Mouse (Mus musculus) hematopoietic stem cell, adult 5-6 weeks (primary cell): ENCODE data around the gene Dusp14. TPM values are rescaled to one million over a fixed set of nuclear protein-coding genes. Genes with fewer than 3 reads are reported as not detected.

Experiments used
- ATAC-seq, 2 experiments: fragments of 125-278 bp in 1 of 2; replicated peaks in 1 of 2; 2 replicates each; pipeline ENCODE4 v1.8.0; 2016 to 2017; ENCODE audit warnings: inconsistent platforms in 2 of 2, mild to moderate bottlenecking in 2 of 2, moderate number of reproducible peaks in 2 of 2, low read depth in 1 of 2, moderate TSS enrichment in 1 of 2; ENCODE audit not compliant: low FRiP score in 2 of 2, poor library complexity in 2 of 2, severe bottlenecking in 2 of 2, insufficient read depth in 1 of 2, low TSS enrichment in 1 of 2
- total RNA-seq: library from RNA; stranded (forward); fragments of 172-1452, 232-1000 nt; gene quantifications from 2 replicates; pipeline ENCODE4 v1.2.3, GENCODE M21; 2017

Dusp14 gene
- total RNA-seq, 1 experiment from 2014 or later: 1.0 TPM

GRCm38 (mm10) chr11:83998993-83999392, 70.1 kb downstream of the Dusp14 start:
- ATAC-seq: no peak

Other genes with a start within 250 kb of the Dusp14 start
- not detected in 2 replicates for gene Hnf1b, start 219.2 kb downstream of the Dusp14 start, total RNA-seq
- 71.9 and 90.3 TPM in 2 replicates for gene Ddx52, start 127.2 kb downstream of the Dusp14 start, total RNA-seq
- 17.0 and 18.2 TPM in 2 replicates for gene Synrg, start 104.8 kb downstream of the Dusp14 start, total RNA-seq
- 21.5 and 25.0 TPM in 2 replicates for gene Tada2a, start 60.3 kb upstream of the Dusp14 start, total RNA-seq
- gene Acaca, start 60.4 kb upstream of the Dusp14 start, total RNA-seq: 33.3 and 34.9 TPM in 2 replicates
- gene Gm11437, start 98.2 kb upstream of the Dusp14 start, total RNA-seq: not detected in 2 replicates